Mouse (Mus musculus) forebrain, embryonic 11.5 days (tissue): ENCODE data around the gene Rab40c. TPM values are rescaled to one million over a fixed set of nuclear protein-coding genes. Genes with fewer than 3 reads are reported as not detected.
"Not testable (repeated sequence)": the region's sequence is repeated elsewhere in the genome, so short reads cannot be mapped to it uniquely, and the experiment has no call there.

ENCODE experiments used
- ATAC-seq: fragments of 200-750 bp; cut with Nextera tagmentation; replicated peaks from 2 replicates; pipeline ENCODE4 v1.8.0; 2017; ENCODE audit warnings: moderate TSS enrichment; ENCODE audit not compliant: low FRiP score
- DNase-seq: peaks from one replicate; pipeline ENCODE4 v3.0.0-alpha.2; 2017; ENCODE audit warnings: low spot score
- H3K27ac ChIP-seq: fragments of 300-500 bp; sonication (generic); 2 replicates; pipeline ENCODE4 v1.5.1; 2014; ENCODE audit warnings: low read depth, low read length
- H3K27me3 ChIP-seq: fragments of 300-500 bp; sonication (generic); 2 replicates; pipeline ENCODE4 v1.6.1; 2014; ENCODE audit warnings: mild to moderate bottlenecking, low read length, mixed read lengths; ENCODE audit not compliant: control insufficient read depth, insufficient read depth
- H3K36me3 ChIP-seq: fragments of 300-500 bp; sonication (generic); 2 replicates; pipeline ENCODE4 v1.6.1; 2014; ENCODE audit warnings: mild to moderate bottlenecking, low read length, moderate library complexity, mixed read lengths; ENCODE audit not compliant: control insufficient read depth, insufficient read depth
- H3K4me1 ChIP-seq: fragments of 300-500 bp; sonication (generic); replicated peaks from 2 replicates; pipeline ENCODE4 v1.6.1; 2014; ENCODE audit warnings: low read length, mixed read lengths; ENCODE audit not compliant: control insufficient read depth, insufficient read depth
- H3K4me2 ChIP-seq: fragments of 300-500 bp; sonication (generic); 2 replicates; pipeline ENCODE4 v1.6.1; 2014; ENCODE audit warnings: low read depth, mild to moderate bottlenecking, low read length, moderate library complexity, mixed read lengths; ENCODE audit not compliant: severe bottlenecking
- H3K4me3 ChIP-seq: fragments of 300-500 bp; sonication (generic); 2 replicates; pipeline ENCODE4 v1.5.1; 2014; ENCODE audit warnings: low read depth, low read length
- H3K9ac ChIP-seq: fragments of 300-500 bp; sonication (generic); 2 replicates; pipeline ENCODE4 v1.6.1; 2014; ENCODE audit warnings: low read length
- H3K9me3 ChIP-seq: fragments of 300-500 bp; sonication (generic); 2 replicates; pipeline ENCODE4 v1.6.1; 2016; ENCODE audit warnings: low read length, mixed read lengths; ENCODE audit not compliant: control insufficient read depth
- WGBS: fragments of 180-500 bp; shearing (Covaris S2); extraction: QIAGEN DNeasy Blood & Tissue Kit; methylation state at CpG from one replicate; pipeline ENCODE4 v1.1.7; 2014; 5-methylcytosine and 5-hydroxymethylcytosine counted together
- polyA plus RNA-seq: library from polyadenylated mRNA; unstranded; fragments of >200 nt; fragmentation: Nextera tagmentation; extraction: Ambion mirVana; gene quantifications from 2 replicates; pipeline ENCODE4 v1.2.1, GENCODE M21; 2014

The Rab40c gene
- polyA plus RNA-seq, 1 experiment from 2014 or later: 20.1 TPM

- ATAC-seq (no peak), DNase-seq (no peak)
- peaks cover 17% of the 10 kb centered on the region for H3K4me1 ChIP-seq
- H3K27me3 ChIP-seq: no peaks in the 10 kb centered on the region
- no peak overlapping the region for H3K9ac ChIP-seq
- no peaks in the 10 kb centered on the region for H3K9me3 ChIP-seq
- no peak overlapping the region for H3K27ac ChIP-seq
- WGBS: 89% methylated on average over 3 of the region's 3 CpGs
- no peaks in the 10 kb centered on the region for H3K36me3 ChIP-seq
- H3K4me3 ChIP-seq: no peak overlapping the region
- no peak overlapping the region for H3K4me2 ChIP-seq
These were observed 46.9 kb downstream of the Rab40c start for GRCm38 (mm10) chr17:25872676-25873075.

GRCm38 (mm10) chr17:25871566-25871965 is 48.0 kb downstream of the Rab40c start:
- not testable (repeated sequence) for H3K27me3 ChIP-seq, H3K27ac ChIP-seq, DNase-seq, H3K9me3 ChIP-seq, H3K9ac ChIP-seq, ATAC-seq, H3K4me2 ChIP-seq, H3K36me3 ChIP-seq, H3K4me3 ChIP-seq
- peaks cover 20% of the 10 kb centered on the region for H3K4me1 ChIP-seq

GRCm38 (mm10) chr17:25869954-25870353 is 49.6 kb downstream of the Rab40c start:
- Histone ChIP-seq H3K9me3 (no peaks in the 10 kb centered on the region), H3K4me3 (no peak overlapping the region), H3K27ac (no peak overlapping the region), H3K9ac (no peak overlapping the region), H3K4me1 (peaks cover 12% of the 10 kb centered on the region), H3K4me2 (no peak overlapping the region), H3K36me3 (no peaks in the 10 kb centered on the region), H3K27me3 (no peaks in the 10 kb centered on the region)
- ATAC-seq: no peak
- no peak for DNase-seq
- 88% methylated on average over 2 of the region's 2 CpGs for WGBS

GRCm38 (mm10) chr17:25869498-25869897 is 50.0 kb downstream of the Rab40c start:
- WGBS: 90% methylated on average over 8 of the region's 8 CpGs
- H3K9me3 ChIP-seq: no peaks in the 10 kb centered on the region
- no peak overlapping the region for H3K9ac ChIP-seq
- no peak overlapping the region for H3K4me3 ChIP-seq
- H3K27ac ChIP-seq: no peak overlapping the region
- DNase-seq: no peak
- H3K36me3 ChIP-seq: no peaks in the 10 kb centered on the region
- no peak for ATAC-seq
- H3K4me1 ChIP-seq: peaks cover 12% of the 10 kb centered on the region
- no peaks in the 10 kb centered on the region for H3K27me3 ChIP-seq
- no peak overlapping the region for H3K4me2 ChIP-seq

GRCm38 (mm10) chr17:25868601-25869191 is 50.8 kb downstream of the Rab40c start, which contains the start of gene Mcrip2:
Gene Mcrip2, minus strand, starts transcription at chr17:25868764.
- H3K27ac ChIP-seq: peak within 1 kb of the TSS; percentile 27; the same call in 1 of the 2 replicates

GRCm38 (mm10) chr17:25867836-25868600 is 51.5 kb downstream of the Rab40c start:
- Histone ChIP-seq H3K9me3 (no peaks in the 10 kb centered on the region), H3K36me3 (no peaks in the 10 kb centered on the region), H3K27ac (no peak overlapping the region), H3K4me1 (peaks cover 12% of the 10 kb centered on the region), H3K4me2 (peak overlapping the region; percentile 96), H3K9ac (peak overlapping the region; percentile 51), H3K27me3 (no peaks in the 10 kb centered on the region), H3K4me3 (peak overlapping the region; percentile 84)
- WGBS: under 1% methylated on average over 42 of the region's 42 CpGs
- ATAC-seq: peak; percentile 52; the same call in 1 of the 2 replicates
- DNase-seq: peak; percentile 78

More at GRCm38 (mm10) chr17:25868601-25869191, 50.8 kb downstream of the Rab40c start, which contains the start of gene Mcrip2:
- Histone ChIP-seq H3K4me3 (peak within 1 kb of the TSS; percentile 84), H3K9me3 (no peaks in the 10 kb centered on the region), H3K9ac (peak within 1 kb of the TSS; percentile 51), H3K4me2 (peak within 1 kb of the TSS; percentile 96), H3K36me3 (no peaks in the 10 kb centered on the region), H3K27me3 (no peaks in the 10 kb centered on the region), H3K4me1 (peaks cover 12% of the 10 kb centered on the region)
- ATAC-seq: peak; percentile 89
- WGBS: under 1% methylated on average over 24 of the region's 24 CpGs
- peak; percentile 88 for DNase-seq

- no peak overlapping the region for H3K27ac ChIP-seq
- H3K9me3 ChIP-seq: no peaks in the 10 kb centered on the region
- 16% methylated on average over 7 of the region's 7 CpGs for WGBS
- peaks cover 12% of the 10 kb centered on the region for H3K4me1 ChIP-seq
- no peak for ATAC-seq
- peak overlapping the region; percentile 96 for H3K4me2 ChIP-seq
- H3K36me3 ChIP-seq: no peaks in the 10 kb centered on the region
- H3K4me3 ChIP-seq: peak overlapping the region; percentile 84
- H3K9ac ChIP-seq: 0 out of 2 replicates have a peak overlapping the region, but pooled peaks have one; percentile 7
- DNase-seq: no peak
- no peaks in the 10 kb centered on the region for H3K27me3 ChIP-seq
These were observed 52.1 kb downstream of the Rab40c start for GRCm38 (mm10) chr17:25867509-25867835.

GRCm38 (mm10) chr17:25866172-25866571 is 53.4 kb downstream of the Rab40c start:
- H3K27ac ChIP-seq: no peak overlapping the region
- WGBS: 87% methylated on average over 3 of the region's 3 CpGs

More at GRCm38 (mm10) chr17:25866172-25866571, 53.4 kb downstream of the Rab40c start:
- ATAC-seq (no peak), DNase-seq (no peak)
- Histone ChIP-seq H3K4me3 (no peak overlapping the region), H3K27me3 (no peaks in the 10 kb centered on the region), H3K4me2 (no peak overlapping the region), H3K4me1 (peaks cover 15% of the 10 kb centered on the region), H3K9ac (no peak overlapping the region), H3K9me3 (no peaks in the 10 kb centered on the region), H3K36me3 (no peaks in the 10 kb centered on the region)
